Mouse (Mus musculus) limb, embryonic 15.5 days (tissue): ENCODE results near the gene Fstl4. TPM values are rescaled to one million over a fixed set of nuclear protein-coding genes. Genes with fewer than 3 reads are reported as not detected.

Source experiments
- ATAC-seq: fragments of 200-750 bp; cut with Nextera tagmentation; 2 replicates; pipeline ENCODE4 v1.8.0; 2017; ENCODE audit warnings: low read depth, moderate TSS enrichment; ENCODE audit not compliant: insufficient number of reproducible peaks, low FRiP score, low TSS enrichment
- H3K27ac ChIP-seq: fragments of 300-500 bp; sonication (generic); 2 replicates; pipeline ENCODE4 v1.5.1; 2015; ENCODE audit warnings: moderate library complexity, mild to moderate bottlenecking, inconsistent platforms
- H3K27me3 ChIP-seq: fragments of 300-500 bp; sonication (generic); 2 replicates; pipeline ENCODE4 v1.6.1; 2015; ENCODE audit warnings: inconsistent platforms
- H3K36me3 ChIP-seq: fragments of 300-500 bp; sonication (generic); 2 replicates; pipeline ENCODE4 v1.6.1; 2015; ENCODE audit warnings: inconsistent platforms
- H3K4me1 ChIP-seq: fragments of 300-500 bp; sonication (generic); 2 replicates; pipeline ENCODE4 v1.6.1; 2015; ENCODE audit warnings: inconsistent platforms
- H3K4me2 ChIP-seq: fragments of 300-500 bp; sonication (generic); 2 replicates; pipeline ENCODE4 v1.6.1; 2015; ENCODE audit warnings: mild to moderate bottlenecking, inconsistent platforms
- H3K4me3 ChIP-seq: fragments of 300-500 bp; sonication (generic); 2 replicates; pipeline ENCODE4 v1.5.1; 2015; ENCODE audit warnings: mild to moderate bottlenecking, inconsistent platforms
- H3K9ac ChIP-seq: fragments of 300-500 bp; sonication (generic); 2 replicates; pipeline ENCODE4 v1.6.1; 2015; ENCODE audit warnings: inconsistent platforms
- H3K9me3 ChIP-seq: fragments of 300-500 bp; sonication (generic); 2 replicates; pipeline ENCODE4 v1.6.1; 2016; ENCODE audit warnings: inconsistent platforms
- WGBS: fragments of 180-500 bp; shearing (Covaris S2); methylation state at CpG from one replicate; pipeline ENCODE4 v1.1.7; 2015; 5-methylcytosine and 5-hydroxymethylcytosine counted together
- polyA plus RNA-seq: library from polyadenylated mRNA; unstranded; fragments of >200 nt; fragmentation: Nextera tagmentation; extraction: Ambion mirVana; gene quantifications from 2 replicates; pipeline ENCODE4 v1.2.1, GENCODE M21; 2015

Gene Fstl4
- polyA plus RNA-seq, 1 experiment from 2014 or later: 2.6 TPM

- H3K9ac ChIP-seq: no peak overlapping the region
- H3K27ac ChIP-seq: no peak overlapping the region
- H3K9me3 ChIP-seq: no peaks in the 10 kb centered on the region
- no peak for ATAC-seq
- H3K36me3 ChIP-seq: no peaks in the 10 kb centered on the region
- peaks cover 3% of the 10 kb centered on the region; the same call in 1 of the 2 replicates for H3K27me3 ChIP-seq
- H3K4me1 ChIP-seq: no peaks in the 10 kb centered on the region
- no peak overlapping the region for H3K4me3 ChIP-seq
- H3K4me2 ChIP-seq: no peak overlapping the region
- 57% methylated on average over 9 of the region's 9 CpGs for WGBS
These were observed 19.6 kb upstream of the Fstl4 start for GRCm38 (mm10) chr11:52744593-52745450.

DNA sequence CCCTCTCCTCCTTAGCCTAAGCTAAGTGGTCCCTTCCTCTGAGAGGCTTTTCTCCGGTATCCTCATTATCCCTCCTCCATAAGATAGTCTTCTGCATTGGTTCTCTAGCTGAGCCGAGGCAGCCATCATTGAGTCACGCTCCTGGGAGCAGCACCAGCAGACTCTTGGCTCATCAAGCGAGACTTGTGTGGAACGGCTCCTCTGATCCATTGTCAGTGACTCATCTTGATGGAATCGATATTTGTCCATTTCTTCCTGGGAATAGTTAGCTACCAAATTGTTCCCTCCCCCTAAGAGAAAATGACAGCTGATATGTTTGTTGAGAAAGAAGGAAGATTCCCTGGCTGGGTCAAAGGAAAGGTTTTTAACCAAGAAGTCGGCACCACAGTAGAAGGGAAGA is 17.2 kb upstream of the Fstl4 start:
- no peak for ATAC-seq
- Histone ChIP-seq H3K9ac (no peak overlapping the region), H3K4me1 (no peaks in the 10 kb centered on the region), H3K4me2 (no peak overlapping the region), H3K36me3 (no peaks in the 10 kb centered on the region), H3K9me3 (no peaks in the 10 kb centered on the region), H3K4me3 (no peak overlapping the region), H3K27ac (no peak overlapping the region), H3K27me3 (peaks cover 3% of the 10 kb centered on the region; the same call in 1 of the 2 replicates)
- WGBS: 78% methylated on average over 7 of the region's 7 CpGs

GRCm38 (mm10) chr11:52747766-52748456 is 16.5 kb upstream of the Fstl4 start:
- H3K9ac ChIP-seq: no peak overlapping the region
- H3K4me3 ChIP-seq: no peak overlapping the region
- peaks cover 3% of the 10 kb centered on the region; the same call in 1 of the 2 replicates for H3K27me3 ChIP-seq
- no peaks in the 10 kb centered on the region for H3K36me3 ChIP-seq
- no peak for ATAC-seq
- H3K4me1 ChIP-seq: no peaks in the 10 kb centered on the region
- H3K27ac ChIP-seq: no peak overlapping the region
- no peak overlapping the region for H3K4me2 ChIP-seq
- WGBS: 35% methylated on average over 6 of the region's 6 CpGs
- no peaks in the 10 kb centered on the region for H3K9me3 ChIP-seq

GRCm38 (mm10) chr11:52749988-52750387 is 14.4 kb upstream of the Fstl4 start:
- no peak for ATAC-seq
- no peaks in the 10 kb centered on the region for H3K27me3 ChIP-seq
- no peak overlapping the region for H3K9ac ChIP-seq
- H3K4me3 ChIP-seq: no peak overlapping the region
- no peak overlapping the region for H3K4me2 ChIP-seq
- no peak overlapping the region for H3K27ac ChIP-seq
- no peaks in the 10 kb centered on the region for H3K36me3 ChIP-seq
- 82% methylated on average over 6 of the region's 6 CpGs for WGBS
- H3K9me3 ChIP-seq: no peaks in the 10 kb centered on the region
- no peaks in the 10 kb centered on the region for H3K4me1 ChIP-seq

- Histone ChIP-seq H3K4me1 (no peaks in the 10 kb centered on the region), H3K27ac (no peak overlapping the region), H3K4me3 (no peak overlapping the region), H3K27me3 (no peaks in the 10 kb centered on the region), H3K9me3 (no peaks in the 10 kb centered on the region), H3K9ac (no peak overlapping the region), H3K36me3 (no peaks in the 10 kb centered on the region), H3K4me2 (no peak overlapping the region)
- 85% methylated on average over 12 of the region's 12 CpGs for WGBS
- ATAC-seq: no peak
These were observed 11.9 kb upstream of the Fstl4 start for GRCm38 (mm10) chr11:52752524-52752923.

DNA sequence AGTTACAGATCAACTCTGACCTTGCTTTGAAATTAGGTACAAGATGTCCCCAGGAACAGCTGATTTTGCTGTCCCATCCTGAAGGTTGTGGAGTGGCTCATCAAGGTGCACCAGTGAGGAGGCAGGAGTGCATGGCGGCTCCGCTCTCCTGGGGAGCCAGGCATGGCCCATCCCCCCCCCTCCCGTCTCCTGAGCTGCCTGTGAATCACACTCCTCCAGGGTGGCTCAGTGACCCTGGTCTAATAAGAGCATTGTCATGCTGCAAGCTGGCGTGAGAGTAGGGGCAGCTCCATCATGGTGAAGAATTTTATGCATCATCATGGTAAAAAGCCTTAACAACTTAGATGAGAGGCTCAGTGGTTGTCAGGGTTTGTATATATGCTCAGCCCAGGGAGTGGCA is 11.2 kb upstream of the Fstl4 start:
- Histone ChIP-seq H3K4me1 (no peaks in the 10 kb centered on the region), H3K9me3 (no peaks in the 10 kb centered on the region), H3K27ac (no peak overlapping the region), H3K9ac (no peak overlapping the region), H3K4me3 (no peak overlapping the region), H3K27me3 (no peaks in the 10 kb centered on the region), H3K36me3 (no peaks in the 10 kb centered on the region), H3K4me2 (no peak overlapping the region)
- no peak for ATAC-seq
- WGBS: 51% methylated on average over 4 of the region's 4 CpGs

DNA sequence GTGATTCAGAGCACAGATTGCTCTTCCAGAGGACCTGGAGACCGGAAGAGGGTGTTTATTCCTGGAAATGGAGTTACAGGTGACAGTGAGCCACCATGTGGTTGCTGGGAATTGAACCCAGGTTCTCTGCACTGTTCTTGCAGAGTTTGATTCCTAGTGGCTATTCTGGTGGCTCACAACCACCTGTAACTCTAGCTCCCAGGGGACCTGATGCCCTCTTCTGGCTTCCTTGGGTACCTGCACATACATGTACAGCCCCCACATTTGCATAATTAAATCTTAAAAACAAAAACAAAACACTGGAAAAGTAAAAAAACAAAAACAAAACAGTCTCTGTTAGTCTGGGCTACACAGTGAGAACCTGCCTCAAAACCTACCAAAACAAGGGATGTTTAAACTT is 2.6 kb upstream of the Fstl4 start:
- Histone ChIP-seq H3K4me1 (peaks cover 19% of the 10 kb centered on the region), H3K4me2 (no peak overlapping the region), H3K4me3 (no peak overlapping the region), H3K36me3 (no peaks in the 10 kb centered on the region), H3K9ac (no peak overlapping the region), H3K27me3 (peaks cover 44% of the 10 kb centered on the region), H3K27ac (no peak overlapping the region), H3K9me3 (no peaks in the 10 kb centered on the region)
- WGBS: 44% methylated on average over 1 of the region's 1 CpGs
- no peak for ATAC-seq

DNA sequence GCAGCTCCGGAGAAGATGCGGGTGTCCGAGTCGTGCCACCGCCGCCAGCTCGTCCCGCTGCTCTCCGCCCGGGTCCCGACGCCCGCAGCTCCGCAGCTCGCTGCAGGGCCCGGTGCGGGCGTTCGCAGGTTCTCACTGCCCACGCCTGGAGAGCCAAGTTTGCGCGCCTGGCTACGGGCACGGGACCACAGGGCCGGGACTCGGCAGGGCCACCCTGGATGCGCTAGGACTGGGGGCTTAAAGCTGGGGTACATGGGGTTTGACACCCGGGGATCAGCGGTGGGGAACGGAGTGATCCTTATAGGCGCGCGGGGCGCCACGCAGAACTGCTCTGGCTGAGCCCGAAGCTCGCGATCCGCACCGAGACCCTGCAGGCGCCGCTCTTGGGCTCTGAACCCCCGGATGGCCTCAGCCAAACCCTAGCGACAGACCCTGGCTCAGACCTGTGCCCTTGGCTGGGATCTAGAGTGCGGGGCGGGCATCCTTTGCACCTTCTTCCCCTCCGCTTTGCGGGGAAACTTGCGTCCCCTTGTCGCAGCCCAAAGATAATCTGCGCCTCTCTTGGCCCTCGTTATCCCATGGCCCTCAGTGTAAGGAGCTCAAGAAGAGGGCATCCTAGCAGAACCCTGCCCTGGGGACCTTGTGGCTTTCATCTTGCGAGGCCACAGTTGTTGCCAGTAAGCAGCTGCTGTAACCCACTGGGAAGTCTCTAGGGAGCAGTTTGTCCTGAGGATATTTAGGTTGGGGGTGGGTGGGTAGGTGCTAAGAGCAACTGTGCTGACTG is 652 bp downstream of the Fstl4 start:
- H3K4me3 ChIP-seq: peak overlapping the region; percentile 47
- H3K27ac ChIP-seq: no peak overlapping the region
- no peaks in the 10 kb centered on the region for H3K36me3 ChIP-seq
- H3K9ac ChIP-seq: peak overlapping the region; percentile 37
- no peak for ATAC-seq
- under 1% methylated on average over 53 of the region's 53 CpGs for WGBS
- H3K4me1 ChIP-seq: peaks cover 19% of the 10 kb centered on the region
- peaks cover 68% of the 10 kb centered on the region for H3K27me3 ChIP-seq
- no peaks in the 10 kb centered on the region for H3K9me3 ChIP-seq
- H3K4me2 ChIP-seq: peak overlapping the region; percentile 99

DNA sequence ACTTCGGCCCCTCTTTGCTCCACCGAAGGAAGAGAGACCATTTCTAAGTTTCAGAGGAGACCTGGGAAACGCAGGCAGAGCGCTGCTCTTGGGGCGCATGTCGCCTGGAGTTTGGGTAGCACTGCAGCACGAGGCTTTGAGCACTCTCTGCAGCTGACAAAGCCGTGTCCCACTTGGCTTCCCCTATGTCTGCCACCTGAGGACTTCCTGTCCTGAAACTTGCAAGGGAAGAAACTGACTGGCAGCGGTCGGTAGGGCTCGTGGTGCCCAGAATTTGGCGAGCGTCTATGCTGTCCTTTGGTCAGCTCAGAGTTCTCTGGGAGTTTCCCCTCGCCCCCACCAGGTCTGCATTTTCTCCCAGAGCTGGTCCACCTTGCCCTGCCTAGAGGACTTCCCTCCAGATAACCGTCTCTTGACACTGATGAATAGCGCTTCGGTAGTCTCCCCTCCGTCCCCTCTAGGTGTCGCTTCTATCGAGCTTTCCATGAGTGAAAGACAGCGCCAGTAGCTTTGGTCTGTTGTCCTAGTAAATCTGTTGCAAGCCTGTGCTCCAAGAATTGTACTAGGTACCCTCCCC is 1.3 kb downstream of the Fstl4 start:
- WGBS: 4% methylated on average over 21 of the region's 21 CpGs
- peak overlapping the region; percentile 47 for H3K4me3 ChIP-seq

DNA sequence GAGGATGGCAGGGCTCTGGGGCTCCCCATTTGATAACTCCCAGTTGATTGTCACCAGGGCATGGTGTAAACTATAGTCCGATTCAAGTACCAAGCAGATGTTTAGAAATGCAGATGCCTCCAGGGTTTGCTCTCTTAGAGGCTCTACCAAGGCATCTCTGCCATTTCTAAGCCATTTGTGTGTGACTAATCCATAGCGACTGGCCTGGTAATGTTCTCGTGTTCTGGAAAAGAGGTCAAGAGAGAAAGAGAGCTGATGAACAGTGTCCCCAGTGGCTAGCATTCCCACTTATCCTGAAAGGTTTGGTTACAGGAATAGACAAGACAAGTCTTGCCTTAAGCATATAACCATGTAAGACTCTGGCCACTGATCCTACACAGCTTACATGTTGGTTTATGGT is 3.5 kb downstream of the Fstl4 start:
- Histone ChIP-seq H3K4me2 (no peak overlapping the region), H3K4me3 (no peak overlapping the region), H3K27me3 (peaks cover 63% of the 10 kb centered on the region), H3K27ac (no peak overlapping the region), H3K36me3 (no peaks in the 10 kb centered on the region), H3K9me3 (no peaks in the 10 kb centered on the region), H3K4me1 (peaks cover 19% of the 10 kb centered on the region), H3K9ac (no peak overlapping the region)
- 64% methylated on average over 3 of the region's 3 CpGs for WGBS
- no peak for ATAC-seq

More for the DNA sequence above, 1.3 kb downstream of the Fstl4 start:
- Histone ChIP-seq H3K4me1 (peaks cover 19% of the 10 kb centered on the region), H3K9me3 (no peaks in the 10 kb centered on the region), H3K9ac (no peak overlapping the region), H3K27ac (no peak overlapping the region), H3K27me3 (peaks cover 68% of the 10 kb centered on the region), H3K4me2 (peak overlapping the region; percentile 99), H3K36me3 (no peaks in the 10 kb centered on the region)
- 0 out of 2 replicates have a peak, but pooled peaks have one; percentile 35 for ATAC-seq

DNA sequence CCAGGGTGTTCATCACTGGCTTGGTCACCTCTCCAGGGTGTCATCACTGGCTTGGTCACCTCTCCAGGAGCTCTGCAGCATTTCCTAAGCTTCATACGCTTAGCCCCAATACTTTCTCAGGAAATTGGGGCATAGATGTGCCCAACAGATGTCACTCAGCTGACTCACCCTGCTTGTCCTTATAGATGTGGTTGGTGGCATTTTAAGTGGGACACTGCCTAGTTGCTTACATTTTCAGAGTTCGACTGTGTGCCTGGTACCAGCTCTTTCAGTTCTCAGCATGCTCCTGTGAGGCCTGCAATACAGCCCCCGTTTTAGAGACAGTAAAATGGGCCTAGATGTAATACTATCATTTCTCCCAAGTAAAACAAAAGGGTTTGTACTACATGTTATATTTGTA is 8.6 kb downstream of the Fstl4 start:
- Histone ChIP-seq H3K4me3 (no peak overlapping the region), H3K27ac (no peak overlapping the region), H3K4me2 (no peak overlapping the region), H3K27me3 (peaks cover 20% of the 10 kb centered on the region), H3K4me1 (no peaks in the 10 kb centered on the region), H3K9me3 (no peaks in the 10 kb centered on the region), H3K36me3 (no peaks in the 10 kb centered on the region), H3K9ac (no peak overlapping the region)
- 71% methylated on average over 3 of the region's 3 CpGs for WGBS
- ATAC-seq: no peak
